Mouse (Mus musculus) cerebral cortex, adult 2 months (tissue): ENCODE data around the gene Tmprss13.

ENCODE experiments used
- WGBS: fragments of 180-500 bp; shearing (Covaris S2); methylation state at CpG from one replicate; pipeline ENCODE4 v1.1.7; 2018; 5-methylcytosine and 5-hydroxymethylcytosine counted together

Gene Tmprss13

DNA sequence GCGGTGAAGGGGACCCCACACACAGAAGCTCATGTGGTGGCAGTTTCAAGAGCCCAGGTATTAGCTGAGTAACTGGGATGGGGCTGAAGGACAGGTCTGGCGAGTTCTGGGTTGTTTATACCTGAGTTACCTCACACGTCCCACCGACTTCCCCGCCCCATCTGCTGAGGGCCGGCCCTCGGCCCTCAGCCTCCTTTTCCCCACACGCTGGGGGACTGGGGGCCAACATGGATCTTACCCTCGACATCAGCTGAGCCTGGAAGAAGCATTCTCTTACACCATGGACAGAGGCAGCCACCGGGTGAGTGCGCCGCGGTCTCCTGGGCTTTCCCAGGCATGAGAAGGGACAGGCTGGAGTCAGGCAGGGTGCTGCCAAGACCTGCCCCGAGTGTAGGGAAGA, at the start of gene Tmprss13:
TSS of gene Tmprss13 (plus strand) at position 246 of the 400 bp plus-strand sequence.
- WGBS, result 60% methylated on average over 14 of the region's 14 CpGs

DNA sequence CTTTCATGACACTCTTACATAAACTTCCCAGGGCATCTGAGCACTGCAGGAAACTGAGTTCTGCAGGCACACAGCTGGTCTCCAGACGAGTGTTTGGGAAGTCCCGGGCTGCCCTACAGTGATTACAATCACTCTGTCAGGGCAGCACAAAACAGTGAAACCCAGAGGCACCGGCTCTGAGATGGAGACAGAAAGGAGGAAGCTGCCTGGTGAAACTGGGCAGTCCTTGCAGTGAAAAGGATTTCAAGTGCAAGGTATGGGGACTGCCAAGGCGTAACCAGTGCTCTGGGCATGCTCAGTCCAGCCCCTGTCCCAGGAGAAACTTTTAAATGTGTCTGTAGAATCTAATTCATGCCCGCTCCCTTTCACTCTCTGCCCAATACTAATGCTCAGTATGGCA, 46.7 kb upstream of the Tmprss13 start:
- WGBS, result 53% methylated on average over 5 of the region's 5 CpGs

DNA sequence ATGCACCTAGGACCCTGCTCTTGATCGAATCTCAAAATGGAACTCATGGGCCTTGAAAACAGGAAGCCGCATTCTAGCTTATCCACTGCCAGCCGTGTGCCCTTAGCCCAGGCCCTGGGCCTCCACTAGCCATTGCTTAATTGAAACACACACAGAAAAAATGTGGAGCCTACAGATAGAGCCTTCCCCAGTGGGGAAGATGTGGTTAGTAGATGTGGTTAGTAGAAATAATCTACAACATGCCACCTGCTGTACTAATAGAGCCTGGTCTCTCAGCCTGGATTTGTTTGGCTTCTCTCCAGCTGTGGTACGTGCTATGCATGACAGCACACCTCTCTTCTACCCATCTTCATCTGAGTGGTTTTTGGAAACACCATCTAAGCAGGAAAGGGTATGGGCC, 44.7 kb upstream of the Tmprss13 start:
- 90% methylated on average over 4 of the region's 4 CpGs for WGBS

DNA sequence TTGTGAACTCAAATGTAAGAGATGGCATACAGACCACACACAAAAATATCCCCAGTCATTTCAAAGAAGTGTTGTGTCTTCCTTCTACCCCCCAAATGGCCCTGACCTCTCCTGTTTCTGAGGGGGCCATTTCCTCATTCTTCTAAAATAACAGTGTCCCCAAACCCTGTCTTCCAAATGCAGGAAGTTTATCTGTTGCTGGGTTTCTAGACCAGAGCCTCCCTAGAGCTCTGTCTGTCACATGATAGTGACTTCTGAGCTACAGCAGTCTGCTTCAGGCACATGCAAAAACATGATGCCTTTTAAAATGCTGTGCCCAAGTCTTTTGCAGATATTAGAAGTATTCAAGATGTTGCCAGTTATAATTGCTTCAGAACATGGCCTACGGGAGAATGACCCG, 44.3 kb upstream of the Tmprss13 start:
- WGBS, result 78% methylated on average over 2 of the region's 2 CpGs

GRCm38 (mm10) chr9:45280059-45280458, 38.8 kb upstream of the Tmprss13 start:
- WGBS, result 82% methylated on average over 3 of the region's 3 CpGs

GRCm38 (mm10) chr9:45280891-45281290, 38.0 kb upstream of the Tmprss13 start:
- WGBS, result 78% methylated on average over 3 of the region's 3 CpGs

GRCm38 (mm10) chr9:45282466-45282865, 36.4 kb upstream of the Tmprss13 start:
- 91% methylated on average over 5 of the region's 5 CpGs for WGBS

DNA sequence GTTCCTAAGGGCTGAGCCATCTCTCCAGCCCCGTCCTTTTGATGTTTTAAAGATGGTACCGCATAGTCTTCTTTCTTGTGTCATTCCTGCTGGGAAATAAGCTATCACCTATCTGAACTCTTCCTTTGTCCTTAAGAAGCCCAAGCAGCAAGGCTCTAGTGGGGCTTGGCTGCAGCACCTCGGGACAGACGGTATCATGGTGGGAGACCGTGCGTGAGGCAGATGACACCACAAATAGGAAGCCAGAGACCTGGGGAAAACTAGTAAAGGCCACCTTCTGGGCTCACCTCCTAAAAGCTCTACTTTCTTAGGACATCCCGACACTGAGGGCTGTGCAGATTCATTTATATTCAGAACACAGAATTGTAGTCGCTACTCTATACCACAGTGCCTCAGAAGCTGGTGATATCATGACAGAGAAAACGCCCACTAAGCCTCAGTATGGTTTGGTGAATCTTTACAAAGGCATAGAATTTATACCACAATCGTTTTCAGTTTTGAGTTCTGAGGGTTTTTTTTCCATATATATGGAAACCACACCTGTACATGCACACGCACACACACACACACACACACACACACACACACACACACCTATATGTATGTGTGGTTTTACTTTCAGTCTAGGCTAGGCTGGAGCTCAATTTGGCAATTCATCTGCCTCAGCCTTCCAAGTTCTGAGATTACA, 27.3 kb upstream of the Tmprss13 start:
- 68% methylated on average over 11 of the region's 11 CpGs for WGBS

GRCm38 (mm10) chr9:45294210-45295011, 24.5 kb upstream of the Tmprss13 start:
- WGBS, result 73% methylated on average over 10 of the region's 10 CpGs

DNA sequence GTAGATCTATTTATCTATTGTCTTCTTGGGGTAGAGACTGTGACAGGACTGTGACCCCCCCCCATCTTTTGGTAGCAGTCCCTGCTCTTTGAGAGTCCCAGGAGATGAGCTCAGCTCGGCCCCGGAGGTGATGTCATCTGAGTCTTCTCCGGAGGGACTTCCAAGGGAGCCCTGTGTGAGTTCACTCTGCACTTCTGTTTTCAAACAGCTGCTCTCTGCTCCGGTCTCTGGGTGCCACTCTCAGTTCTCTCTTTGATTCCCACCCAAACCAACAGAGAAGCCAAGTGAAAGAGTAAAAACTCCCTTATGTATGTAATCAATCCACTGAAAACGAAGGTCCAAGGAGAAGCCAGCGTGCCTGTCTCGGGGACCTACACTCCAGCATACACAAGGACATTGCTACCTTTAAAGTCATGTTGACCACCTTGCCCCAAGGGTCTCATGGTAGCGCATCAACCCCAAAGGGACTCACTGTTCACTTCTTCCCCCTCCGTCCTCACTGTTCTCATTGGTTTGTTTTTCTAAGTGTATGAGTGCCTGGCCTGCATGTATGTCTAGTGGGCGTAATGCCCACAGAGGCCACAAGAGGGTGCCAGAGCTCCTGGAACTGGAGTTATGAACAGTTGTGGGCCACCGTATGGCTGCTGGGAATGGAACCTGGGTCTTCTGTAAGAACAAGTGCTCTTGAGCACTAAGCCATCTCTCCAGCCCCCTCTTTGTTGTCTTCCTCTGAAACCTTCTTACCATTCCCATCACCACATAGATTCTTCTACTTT, 19.5 kb upstream of the Tmprss13 start:
- 77% methylated on average over 11 of the region's 11 CpGs for WGBS

DNA sequence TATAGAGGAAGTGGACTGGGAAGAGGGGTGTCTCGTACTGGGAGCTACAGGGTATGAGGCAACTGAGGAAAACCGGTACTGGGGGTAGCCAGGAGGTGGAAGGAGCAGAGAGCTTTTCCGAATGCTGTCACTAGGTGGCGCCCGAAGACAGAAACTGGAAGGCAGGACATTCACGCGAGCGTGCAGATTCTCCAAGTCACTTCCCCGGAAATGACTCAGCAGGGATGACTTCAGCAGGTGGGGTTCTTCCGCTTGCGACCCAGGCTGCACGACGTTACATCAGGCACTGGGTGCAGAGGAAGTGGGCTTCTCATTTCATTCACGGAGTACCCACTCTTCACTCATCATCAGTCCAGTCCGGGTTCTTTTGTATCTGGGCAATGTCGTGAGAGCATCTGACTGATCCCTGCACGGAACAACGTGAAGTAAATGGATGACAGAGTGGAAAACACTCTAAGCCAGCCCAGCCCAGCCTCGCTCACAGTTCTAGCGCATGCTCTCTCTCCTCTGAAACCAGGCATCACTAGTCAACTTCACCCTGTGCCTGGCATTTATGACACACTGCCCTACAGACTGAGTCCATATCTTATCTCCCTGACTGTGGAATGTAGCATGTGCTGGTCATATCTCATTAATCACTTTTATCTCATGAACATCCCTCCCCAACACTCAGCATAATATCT, 18.3 kb upstream of the Tmprss13 start:
- 6% methylated on average over 20 of the region's 20 CpGs for WGBS

- WGBS, result 89% methylated on average over 8 of the region's 8 CpGs
Observed at GRCm38 (mm10) chr9:45301771-45302170, 17.1 kb upstream of the Tmprss13 start.

GRCm38 (mm10) chr9:45306746-45307410, 12.0 kb upstream of the Tmprss13 start:
- WGBS, result 90% methylated on average over 12 of the region's 12 CpGs

DNA sequence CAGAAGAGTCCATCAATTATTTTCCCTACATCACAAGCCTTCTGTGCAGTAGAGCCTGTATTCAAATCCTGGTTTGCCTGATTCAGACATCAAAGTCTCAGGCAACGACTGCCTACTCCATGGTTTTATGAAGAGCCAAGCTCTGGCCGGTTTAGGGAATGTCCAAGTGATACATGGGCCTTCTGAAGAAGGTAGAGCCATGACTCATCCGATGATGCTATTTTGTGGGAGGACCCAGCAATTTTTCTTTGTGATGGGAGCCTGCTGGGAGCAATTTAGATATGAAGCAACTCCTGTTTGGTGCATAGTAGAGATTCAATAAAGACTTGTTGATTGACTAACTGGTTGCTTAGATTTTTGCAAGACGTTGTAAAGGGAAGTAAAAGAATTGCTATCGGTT, 10.4 kb upstream of the Tmprss13 start:
- WGBS, result 91% methylated on average over 5 of the region's 5 CpGs

GRCm38 (mm10) chr9:45311858-45312257, 7.0 kb upstream of the Tmprss13 start:
- 85% methylated on average over 6 of the region's 6 CpGs for WGBS

- WGBS, result 89% methylated on average over 3 of the region's 3 CpGs
Observed at GRCm38 (mm10) chr9:45313913-45314312, 5.0 kb upstream of the Tmprss13 start.

DNA sequence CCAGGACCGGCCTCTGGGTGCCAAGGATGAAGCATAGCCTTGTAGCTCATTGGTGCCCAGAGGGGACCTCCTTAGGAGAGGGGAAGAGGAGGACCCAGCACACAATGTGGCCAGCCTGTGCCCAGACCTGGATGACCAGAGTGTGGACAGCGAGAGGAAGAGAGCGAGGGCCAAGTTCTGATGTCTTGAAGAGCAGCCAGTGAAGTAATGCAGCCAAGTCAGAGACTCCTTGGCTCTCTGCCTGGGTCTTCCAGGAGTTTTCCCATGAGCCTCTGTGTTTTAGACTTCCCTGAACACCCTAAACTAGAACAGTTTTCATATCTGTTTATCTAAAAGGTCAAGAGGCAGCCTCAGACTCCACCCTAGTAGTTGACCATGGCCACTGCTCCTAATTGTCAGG, 1.3 kb upstream of the Tmprss13 start:
- WGBS, result 64% methylated on average over 3 of the region's 3 CpGs

GRCm38 (mm10) chr9:45321465-45321864, 2.6 kb downstream of the Tmprss13 start:
- 48% methylated on average over 6 of the region's 6 CpGs for WGBS

DNA sequence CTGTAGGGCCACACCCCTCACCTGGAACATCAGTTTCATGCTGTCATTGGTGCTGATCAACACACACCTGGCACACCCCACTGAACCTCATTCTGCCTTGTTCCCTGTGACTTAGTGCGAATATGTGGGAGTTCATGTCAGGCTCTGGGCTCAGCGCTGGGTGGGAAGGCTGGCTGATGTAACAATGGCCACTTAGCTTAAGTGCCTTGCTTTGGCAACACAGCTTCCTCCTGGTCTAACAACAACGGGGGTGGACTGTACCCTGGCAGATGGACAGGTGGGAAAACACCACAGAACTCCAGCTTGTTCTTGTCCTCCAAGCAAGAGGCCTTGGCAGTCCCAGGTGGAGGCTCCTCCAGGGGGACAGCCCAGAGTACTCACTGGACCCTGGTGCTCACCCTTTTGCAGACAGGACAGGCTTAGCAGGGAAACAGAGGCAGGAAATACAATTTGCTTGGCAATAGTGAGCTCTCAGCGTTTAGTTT, 3.1 kb downstream of the Tmprss13 start:
- 81% methylated on average over 4 of the region's 4 CpGs for WGBS

DNA sequence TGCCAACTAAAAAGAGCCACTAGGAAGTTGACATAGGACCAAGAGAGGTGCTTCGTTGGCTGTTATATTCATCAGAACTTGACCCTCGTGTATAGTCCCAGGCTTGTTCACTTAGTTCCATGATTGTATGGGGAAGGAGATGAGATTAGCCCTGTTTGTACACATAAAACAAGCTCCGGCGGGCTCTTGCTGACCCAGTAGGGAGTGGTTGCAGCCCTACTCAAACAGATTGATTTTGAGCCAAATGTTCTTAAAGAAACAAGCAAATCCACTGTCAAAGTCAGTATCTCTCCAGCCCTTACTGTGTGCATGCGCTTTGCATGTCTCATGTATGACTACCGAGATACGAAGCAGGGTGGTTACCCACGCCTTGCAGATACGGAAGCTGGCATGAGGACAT, 7.5 kb downstream of the Tmprss13 start:
- WGBS, result 95% methylated on average over 9 of the region's 9 CpGs

GRCm38 (mm10) chr9:45328263-45328662, 9.4 kb downstream of the Tmprss13 start:
- 96% methylated on average over 4 of the region's 4 CpGs for WGBS
